Mouse (Mus musculus) mouse trophoblast stem cell (cell line): ENCODE results near the gene Kctd4.
"Not testable (repeated sequence)": the region's sequence is repeated elsewhere in the genome, so short reads cannot be mapped to it uniquely, and the experiment has no call there.

Experiments
- in situ Hi-C, 2 experiments: fragments of 300-500 bp; cut with MseI, MboI; formaldehyde crosslinking; loops; 2 replicates in 1 of 2; 3 replicates in 1 of 2; pipeline ENCODE4 v1.15.1; 2025

The Kctd4 gene

GRCm38 (mm10) chr14:75954766-75955165, at the start of gene Kctd4:
TSS of gene Kctd4 (plus strand) at chr14:75955009.
- in situ Hi-C loops, result no loop called here

DNA sequence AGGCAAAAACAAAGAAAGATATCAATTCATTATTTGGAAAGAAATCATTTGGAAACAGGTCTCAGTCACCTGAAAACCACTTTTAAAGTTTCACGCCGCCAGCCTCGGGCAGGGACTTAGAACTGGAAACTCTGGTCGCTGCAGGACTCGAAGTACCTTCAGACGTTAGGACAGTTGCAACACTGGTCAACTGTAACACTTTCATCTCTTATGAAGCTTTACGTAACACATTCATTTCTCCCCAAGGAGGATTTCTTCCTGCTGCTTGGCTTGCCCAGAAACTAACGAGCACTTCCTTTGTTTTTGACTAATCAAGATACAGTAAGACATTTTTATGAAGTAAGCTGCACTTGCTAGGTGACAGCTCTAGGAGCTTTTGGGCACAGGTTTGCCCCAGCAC, 47.9 kb upstream of the Kctd4 start:
- in situ Hi-C loops, result no loop called here

DNA sequence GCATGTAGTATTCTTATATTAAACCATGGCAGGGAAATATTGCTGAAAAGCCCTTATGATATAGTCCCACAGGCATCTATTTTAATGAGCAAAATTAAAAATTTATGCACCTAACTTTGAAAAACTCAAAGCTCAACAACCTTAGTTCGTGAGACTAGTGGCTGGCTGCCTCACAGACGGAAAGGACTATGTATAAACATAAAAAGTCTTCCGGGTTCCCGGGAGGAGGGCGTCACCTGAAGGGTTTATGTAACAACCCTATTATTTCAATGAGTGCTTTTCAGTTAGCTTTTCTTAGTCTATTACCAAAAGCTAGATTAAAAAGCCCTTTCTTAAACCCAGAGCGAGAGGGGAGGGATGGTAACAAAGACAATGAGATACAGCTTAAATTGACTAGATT, 42.8 kb upstream of the Kctd4 start:
- in situ Hi-C loops, result no loop called here

DNA sequence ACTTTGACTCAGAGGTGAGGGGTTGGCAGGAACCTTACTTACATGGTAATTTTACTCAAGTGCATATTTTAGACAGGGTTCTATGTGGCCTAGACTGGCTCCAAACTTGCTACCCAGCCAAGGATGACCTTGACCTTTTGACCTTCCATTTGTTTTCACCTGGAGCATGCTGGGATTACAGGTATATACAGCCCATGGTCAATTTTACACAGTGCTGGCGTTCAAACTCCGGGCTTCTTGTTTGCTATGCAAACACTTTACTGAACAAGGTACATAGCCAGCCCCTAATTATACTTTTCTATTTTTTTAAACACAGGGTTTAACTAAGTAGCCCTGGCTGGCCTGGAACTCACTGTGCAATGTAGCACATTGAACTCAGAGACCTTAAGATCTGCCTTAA, 42.1 kb upstream of the Kctd4 start:
- in situ Hi-C loops, result no loop called here

GRCm38 (mm10) chr14:75923314-75924052, 31.3 kb upstream of the Kctd4 start:
- in situ Hi-C loops, result no loop called here

GRCm38 (mm10) chr14:75929713-75930112, 25.1 kb upstream of the Kctd4 start:
- in situ Hi-C loops, result not testable (repeated sequence)

DNA sequence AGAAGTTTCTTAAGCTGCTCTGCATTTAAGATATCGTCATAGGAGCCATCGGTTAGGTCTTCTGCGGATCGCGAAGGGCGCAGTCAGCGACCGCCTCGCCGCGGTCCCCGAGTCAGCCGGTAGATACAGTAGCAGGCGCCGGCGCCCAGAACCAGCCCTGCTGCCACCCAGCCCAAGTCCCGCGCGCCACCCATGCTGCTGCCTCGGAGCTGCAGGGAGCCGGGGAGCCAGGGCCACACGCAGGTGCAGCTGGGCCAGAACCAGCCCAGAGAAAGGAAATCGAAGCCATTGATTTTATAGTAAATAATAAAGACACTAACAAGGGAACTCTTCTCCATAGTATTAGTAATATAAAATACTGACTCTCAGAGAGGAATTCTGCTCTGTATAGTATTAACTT, 23.5 kb upstream of the Kctd4 start:
- in situ Hi-C loops, result no loop called here

DNA sequence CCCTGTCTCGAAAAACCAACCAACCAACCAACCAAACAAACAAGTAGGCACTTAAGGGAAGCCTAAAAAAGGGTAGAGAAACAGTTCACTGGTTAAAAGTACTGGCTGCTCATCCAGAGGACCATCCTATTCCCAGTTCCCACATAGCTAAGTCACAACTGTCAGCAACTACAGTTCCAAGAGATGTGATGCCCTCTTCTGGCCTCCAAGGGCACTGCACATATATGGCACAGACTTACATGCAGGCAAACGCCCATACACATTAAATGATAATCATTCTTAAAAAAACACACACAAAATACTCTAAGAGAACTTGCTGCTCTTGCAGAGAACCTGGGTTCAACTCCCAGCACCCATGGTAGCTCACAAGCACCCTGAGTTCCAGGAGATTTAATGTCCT, 20.4 kb upstream of the Kctd4 start:
- in situ Hi-C loops, result no loop called here

GRCm38 (mm10) chr14:75937714-75938113, 17.1 kb upstream of the Kctd4 start:
- in situ Hi-C loops, result no loop called here

DNA sequence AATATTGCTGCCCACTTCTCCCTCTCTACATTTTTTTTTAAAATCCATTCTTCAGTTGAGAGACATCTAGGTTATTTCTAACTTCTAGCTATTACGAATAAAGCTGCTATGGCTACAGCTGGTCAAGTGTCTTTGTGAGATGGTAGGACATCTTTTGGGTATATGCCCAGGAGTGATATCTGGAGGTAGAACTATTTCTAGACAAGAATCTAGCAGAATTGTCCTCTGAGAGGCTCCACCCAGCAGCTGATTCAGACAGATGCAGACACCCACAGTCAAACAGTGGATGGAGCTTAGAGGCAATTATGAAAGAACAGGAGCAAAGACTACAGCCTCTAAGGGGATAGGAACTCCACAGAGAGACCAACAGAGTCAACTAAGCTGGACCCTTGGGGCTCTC, 13.3 kb upstream of the Kctd4 start:
- in situ Hi-C loops, result no loop called here

DNA sequence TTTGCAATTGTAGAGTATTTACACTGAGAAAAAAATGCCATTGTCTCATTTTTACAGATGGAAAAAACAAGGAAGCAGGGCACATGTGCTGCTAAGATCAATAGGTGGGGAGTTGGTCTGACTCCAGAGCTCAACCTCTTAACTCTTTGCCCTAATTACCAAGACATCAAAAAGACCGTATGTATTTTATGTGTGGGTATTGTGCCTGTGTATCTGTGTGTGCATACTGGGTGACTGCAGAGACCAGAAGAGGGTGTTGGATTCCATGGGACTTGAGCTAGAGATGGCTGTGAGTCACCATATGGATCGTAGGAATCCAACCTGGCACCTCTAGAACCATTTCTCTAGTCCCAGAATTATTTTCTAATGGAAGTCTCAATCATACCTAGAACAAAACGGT, 12.4 kb upstream of the Kctd4 start:
- in situ Hi-C loops, result no loop called here

DNA sequence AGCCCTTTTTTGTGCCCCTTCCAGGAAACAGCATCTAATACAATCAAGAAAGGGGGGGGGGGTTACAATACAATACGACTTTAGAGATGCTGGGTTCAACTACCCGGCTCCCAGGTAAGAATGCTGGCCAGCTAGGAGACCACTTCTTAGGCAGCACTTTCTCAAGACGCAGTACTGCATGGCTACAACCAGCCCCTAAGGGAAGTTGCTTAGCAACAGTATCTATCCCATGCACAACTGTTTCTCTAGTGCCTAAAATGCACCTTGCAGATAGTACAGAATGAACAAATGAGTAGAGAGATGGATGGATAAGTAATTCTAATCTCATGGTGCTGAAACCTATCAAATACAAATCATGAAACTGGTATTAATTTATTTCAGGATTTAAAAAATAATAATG, 7.1 kb upstream of the Kctd4 start:
- in situ Hi-C loops, result no loop called here

GRCm38 (mm10) chr14:75953011-75953410, 1.8 kb upstream of the Kctd4 start:
- in situ Hi-C loops, result no loop called here

DNA sequence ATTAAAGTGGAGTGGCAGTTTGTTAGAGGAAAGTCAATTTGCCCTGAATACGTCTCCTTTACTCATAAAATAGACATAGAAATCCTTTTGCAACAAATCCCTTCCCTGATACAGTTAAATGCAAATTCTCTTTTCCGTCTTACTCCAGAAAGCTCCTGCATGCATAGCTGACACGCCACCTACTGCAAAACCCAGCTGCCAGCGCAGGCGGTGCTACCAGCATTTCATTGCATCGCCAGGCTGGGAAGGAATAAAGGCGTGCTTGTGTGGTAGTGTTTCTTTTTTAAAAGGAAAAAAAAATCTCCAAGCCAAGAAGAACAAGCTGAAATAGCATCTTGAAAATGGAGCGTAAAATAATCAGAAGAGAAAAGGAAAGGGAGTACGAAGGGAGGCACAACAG, 7.4 kb downstream of the Kctd4 start:
- in situ Hi-C loops, result no loop called here

DNA sequence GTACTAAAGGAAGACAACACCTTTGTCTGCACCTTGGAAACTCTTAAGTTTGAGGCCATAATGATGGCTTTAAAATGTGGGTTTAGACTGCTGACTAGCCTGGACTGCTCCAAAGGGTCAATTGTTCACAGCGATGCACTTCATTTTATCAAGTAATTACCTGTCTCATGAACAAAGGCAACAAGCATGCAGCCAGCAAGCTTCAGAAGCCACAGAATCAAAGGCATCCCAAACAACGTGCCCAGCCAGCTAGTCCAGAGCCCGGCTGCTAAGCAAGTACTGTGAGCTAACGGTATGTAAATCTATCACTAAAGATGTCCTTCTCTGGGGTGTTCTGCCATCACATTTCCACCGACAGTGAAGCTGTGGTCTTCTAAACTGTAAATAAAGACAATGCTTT, 8.4 kb downstream of the Kctd4 start:
- in situ Hi-C loops, result no loop called here

- in situ Hi-C loops, result no loop called here
Observed at GRCm38 (mm10) chr14:75964000-75964399, 9.2 kb downstream of the Kctd4 start.

DNA sequence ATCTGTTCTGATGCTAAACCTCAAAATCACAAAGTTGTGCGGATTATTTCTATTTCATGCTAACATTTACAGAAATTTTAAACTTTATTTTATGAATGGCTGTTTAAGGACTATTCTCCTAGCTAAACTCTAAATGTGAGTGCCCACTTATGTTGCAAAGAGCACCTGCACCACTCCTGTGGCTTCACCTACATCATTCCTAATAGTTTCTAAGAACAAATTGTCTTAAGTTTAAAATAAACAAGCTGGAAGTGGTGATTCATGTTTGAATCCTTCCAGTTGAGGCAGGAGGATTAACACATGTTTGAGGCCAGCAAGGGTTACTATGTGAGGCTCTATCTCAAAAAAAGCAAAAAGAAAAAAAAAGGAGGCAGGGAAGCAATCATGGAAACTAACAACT, 9.6 kb downstream of the Kctd4 start:
- in situ Hi-C loops, result no loop called here

DNA sequence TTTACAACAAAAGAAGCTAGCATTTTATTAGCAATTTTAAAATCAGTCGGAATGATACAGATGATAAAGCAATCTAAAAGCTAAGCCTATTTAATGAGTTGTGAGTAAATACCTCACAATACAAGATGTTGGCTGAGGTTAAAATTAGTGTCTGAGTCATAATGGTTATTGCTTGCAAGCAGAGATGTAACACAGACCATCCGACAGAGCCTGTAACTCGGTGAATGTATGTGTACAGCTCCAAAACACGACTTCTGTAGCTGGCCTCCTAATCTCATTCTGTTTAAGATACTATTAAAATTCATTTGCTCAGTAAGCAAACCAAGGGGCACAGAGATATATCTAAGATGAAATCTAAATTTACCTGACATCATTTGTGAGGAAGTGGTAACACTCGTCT, 12.5 kb downstream of the Kctd4 start:
- in situ Hi-C loops, result no loop called here

DNA sequence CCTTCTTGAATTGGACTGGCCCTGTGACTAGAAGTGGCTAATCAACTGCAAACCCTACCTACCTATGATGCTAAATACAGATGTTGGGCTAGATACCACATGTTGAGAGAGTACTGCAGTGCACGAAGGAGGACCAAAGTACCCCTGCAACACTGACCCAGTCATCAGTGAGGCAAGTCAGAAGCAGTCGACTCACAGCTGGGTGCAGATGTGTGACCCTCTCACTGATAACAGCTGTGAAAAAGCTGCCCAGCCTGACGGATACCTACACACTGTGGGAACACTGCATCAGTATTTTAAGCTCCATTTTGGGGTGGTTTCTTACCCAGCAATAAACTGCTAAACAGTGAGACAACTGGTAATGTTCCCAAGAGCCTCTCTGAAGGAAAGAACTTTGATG, 21.3 kb downstream of the Kctd4 start:
- in situ Hi-C loops, result no loop called here

DNA sequence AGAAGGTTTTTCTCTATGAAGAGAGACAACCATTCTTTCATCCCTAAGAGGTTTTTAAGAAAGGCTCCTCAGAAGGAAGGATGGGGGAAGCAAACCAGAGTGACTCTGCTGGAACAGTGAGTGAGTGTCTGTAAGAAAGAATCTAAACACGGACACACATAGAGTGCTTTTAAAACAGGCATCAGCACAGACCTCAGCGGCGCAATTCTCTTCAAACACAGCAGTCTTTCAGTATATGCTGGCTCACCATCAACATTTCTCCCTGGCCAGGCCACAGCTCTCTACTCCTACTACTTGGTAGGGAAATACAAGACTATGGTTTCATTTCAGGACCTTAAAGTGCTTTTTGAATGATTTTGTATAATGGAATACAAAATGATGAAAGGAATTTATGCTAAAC, 26.4 kb downstream of the Kctd4 start:
- in situ Hi-C loops, result no loop called here

DNA sequence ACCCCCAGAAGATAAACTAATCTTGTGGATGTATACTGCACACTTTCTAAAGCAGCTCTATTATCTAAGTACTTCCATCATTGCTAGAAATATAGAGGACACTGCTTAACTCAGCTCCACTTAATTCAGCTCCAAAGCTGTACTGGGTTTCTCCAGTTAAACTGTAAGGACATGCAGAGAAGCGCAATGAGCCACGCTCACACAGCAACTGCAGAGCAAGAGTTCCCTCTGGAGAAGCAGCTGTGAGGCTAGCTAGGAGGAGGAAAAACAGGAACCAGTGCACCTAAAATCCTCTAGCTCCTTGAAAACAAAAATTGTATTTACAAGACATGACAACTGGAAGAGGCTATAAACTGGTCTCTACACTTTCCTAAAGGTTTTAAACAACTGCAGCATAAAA, 29.1 kb downstream of the Kctd4 start:
- in situ Hi-C loops, result no loop called here

DNA sequence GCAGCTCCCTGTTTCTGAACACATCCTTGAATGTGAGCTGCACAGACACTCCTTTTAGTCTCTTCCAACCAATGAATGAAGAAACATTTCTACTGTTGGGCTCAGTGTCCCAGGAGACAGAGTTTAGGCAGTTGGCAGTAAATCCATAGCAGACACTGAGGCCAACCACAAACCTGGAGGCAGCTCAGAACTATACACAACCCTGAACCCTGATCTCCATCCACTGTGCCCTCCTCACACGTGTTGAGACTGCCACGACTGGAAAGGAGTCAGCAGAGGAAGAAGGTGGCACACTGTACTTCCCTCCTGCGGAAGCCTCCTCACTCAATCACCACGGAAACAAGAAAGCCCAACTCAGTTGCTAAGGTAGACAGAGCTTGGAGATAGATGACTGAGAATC, 30.3 kb downstream of the Kctd4 start:
- in situ Hi-C loops, result no loop called here

GRCm38 (mm10) chr14:75986878-75987483, 32.2 kb downstream of the Kctd4 start:
- in situ Hi-C loops, result no loop called here

DNA sequence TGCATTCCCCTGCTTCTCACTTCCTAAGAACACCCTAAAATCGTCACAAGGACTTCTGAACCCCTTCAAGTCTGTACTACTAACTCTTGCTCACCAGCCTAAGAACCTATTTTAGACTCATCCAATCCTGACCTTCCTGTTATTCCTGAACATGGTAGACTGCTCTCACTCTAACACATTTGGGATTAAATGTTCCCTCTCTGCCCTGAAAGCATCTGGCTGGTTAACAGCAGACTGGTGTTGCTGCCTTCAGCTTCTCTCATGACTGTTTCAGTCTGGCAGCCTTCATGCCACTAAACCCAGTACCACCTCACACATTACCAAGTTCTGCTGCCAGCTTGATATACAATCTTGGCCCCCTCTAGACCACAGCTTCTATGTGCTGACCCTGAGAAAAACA, 34.4 kb downstream of the Kctd4 start:
- in situ Hi-C loops, result no loop called here
